Mouse (Mus musculus) midbrain, postnatal 0 days (tissue): ENCODE data around the gene Acap1. TPM values are rescaled to one million over a fixed set of nuclear protein-coding genes. Genes with fewer than 3 reads are reported as not detected.

ENCODE experiments used
- ATAC-seq: fragments of 200-750 bp; cut with Nextera tagmentation; 2 replicates; pipeline ENCODE4 v1.8.0; 2017; ENCODE audit warnings: moderate number of reproducible peaks, mild to moderate bottlenecking, moderate TSS enrichment, moderate library complexity; ENCODE audit not compliant: low FRiP score
- DNase-seq: peaks from one replicate; pipeline ENCODE4 v3.0.0-alpha.2; 2015; ENCODE audit warnings: low spot score
- H3K27ac ChIP-seq: fragments of 300-500 bp; sonication (generic); 2 replicates; pipeline ENCODE4 v1.5.1; 2014; ENCODE audit warnings: low read depth, mild to moderate bottlenecking, low read length, mixed read lengths
- H3K27me3 ChIP-seq: fragments of 300-500 bp; sonication (generic); 2 replicates; pipeline ENCODE4 v1.6.1; 2014; ENCODE audit warnings: low read length, control low read depth, mixed read lengths; ENCODE audit not compliant: insufficient read depth
- H3K36me3 ChIP-seq: fragments of 300-500 bp; sonication (generic); 2 replicates; pipeline ENCODE4 v1.6.1; 2014; ENCODE audit warnings: low read length, control low read depth, mixed read lengths; ENCODE audit not compliant: insufficient read depth
- H3K4me1 ChIP-seq: fragments of 300-500 bp; sonication (generic); 2 replicates; pipeline ENCODE4 v1.6.1; 2014; ENCODE audit warnings: mild to moderate bottlenecking, control low read depth, antibody characterized with exemption, low read length, mixed read lengths; ENCODE audit not compliant: insufficient read depth
- H3K4me2 ChIP-seq: fragments of 300-500 bp; sonication (generic); 2 replicates; pipeline ENCODE4 v1.6.1; 2014; ENCODE audit warnings: low read depth, mild to moderate bottlenecking, low read length, mixed read lengths; ENCODE audit not compliant: poor library complexity, severe bottlenecking
- H3K4me3 ChIP-seq: fragments of 300-500 bp; sonication (generic); 2 replicates; pipeline ENCODE4 v1.5.1; 2014; ENCODE audit warnings: low read depth, mild to moderate bottlenecking, low read length, moderate library complexity
- H3K9ac ChIP-seq: fragments of 300-500 bp; sonication (generic); replicated peaks from 2 replicates; pipeline ENCODE4 v1.6.1; 2014; ENCODE audit warnings: mild to moderate bottlenecking, low read length, moderate library complexity, mixed read lengths; ENCODE audit not compliant: poor library complexity, severe bottlenecking
- H3K9me3 ChIP-seq: fragments of 300-500 bp; sonication (generic); 2 replicates; pipeline ENCODE4 v1.6.1; 2016; ENCODE audit warnings: low read length, control low read depth
- CTCF ChIP-seq: IDR thresholded peaks from 2 replicates; pipeline ENCODE4 v1.5.1; 2016; ENCODE audit warnings: antibody characterized with exemption, mild to moderate bottlenecking
- WGBS: fragments of 180-500 bp; shearing (Covaris S2); extraction: QIAGEN DNeasy Blood & Tissue Kit; methylation state at CpG from one replicate; pipeline ENCODE4 v1.1.7; 2014; 5-methylcytosine and 5-hydroxymethylcytosine counted together
- polyA plus RNA-seq: library from polyadenylated mRNA; unstranded; fragments of >200 nt; fragmentation: Nextera tagmentation; extraction: Ambion mirVana; gene quantifications from 2 replicates; pipeline ENCODE4 v1.2.1, GENCODE M21; 2015
- total RNA-seq: library from RNA; depleted of rRNA; stranded (reverse); fragments of >200 nt; gene quantifications from 2 replicates; pipeline ENCODE4 v1.2.3, GENCODE M21; 2014

The Acap1 gene
- total and polyA plus RNA-seq, 2 experiments from 2014 or later = 0.14 TPM; not detected in 1

DNA sequence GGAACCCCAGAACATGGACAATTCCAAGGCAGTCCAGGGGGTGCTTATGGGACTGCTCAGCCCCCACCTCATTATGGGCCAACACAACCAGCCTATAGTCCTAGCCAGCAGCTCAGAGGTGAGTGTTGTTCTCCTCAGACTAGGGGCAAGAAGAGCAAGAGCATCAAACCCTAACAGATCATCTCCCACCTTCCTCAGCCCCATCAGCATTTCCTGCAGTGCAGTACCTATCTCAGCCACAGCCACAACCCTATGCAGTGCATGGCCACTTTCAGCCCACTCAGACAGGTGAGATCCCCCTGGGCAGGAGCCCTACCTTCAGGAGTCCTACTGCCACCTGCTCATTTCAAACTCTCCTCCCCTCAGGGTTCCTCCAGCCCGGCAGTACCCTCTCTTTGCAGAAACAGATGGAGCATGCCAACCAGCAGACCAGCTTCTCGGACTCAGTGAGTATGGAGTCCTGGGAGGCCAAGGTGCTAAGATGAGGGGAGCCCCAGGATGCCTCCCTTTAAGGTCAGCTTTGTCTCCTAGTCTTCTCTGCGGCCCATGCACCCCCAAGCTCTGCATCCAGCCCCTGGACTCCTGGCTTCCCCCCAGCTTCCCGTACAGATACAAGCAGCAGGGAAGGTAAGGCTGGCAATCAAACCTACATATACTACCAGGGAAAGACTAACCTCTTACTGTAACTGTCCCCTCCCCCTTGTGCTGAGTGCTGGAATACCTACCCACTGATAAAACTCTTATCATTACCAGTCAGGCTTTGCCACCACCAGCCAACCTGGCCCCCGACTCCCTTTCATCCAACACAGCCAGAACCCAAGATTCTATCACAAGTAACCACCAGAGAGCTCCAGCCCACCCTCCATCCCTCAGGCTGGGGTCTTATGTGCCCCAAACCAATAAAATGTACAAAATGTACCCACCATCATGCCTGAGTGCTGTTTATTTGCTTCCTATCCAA lies 20.6 kb upstream of the Acap1 start:
- Histone ChIP-seq H3K27me3 (no peaks in the 10 kb centered on the region), H3K4me1 (peaks cover 12% of the 10 kb centered on the region), H3K9me3 (no peaks in the 10 kb centered on the region), H3K36me3 (peaks cover 51% of the 10 kb centered on the region), H3K9ac (no peak overlapping the region), H3K4me2 (no peak overlapping the region), H3K27ac (no peak overlapping the region), H3K4me3 (no peak overlapping the region)
- peak; percentile 18; the same call in 1 of the 2 replicates for TF ChIP-seq CTCF
- WGBS = 74% methylated on average over 5 of the region's 5 CpGs
- DNase-seq (no peak), ATAC-seq (no peak)

DNA sequence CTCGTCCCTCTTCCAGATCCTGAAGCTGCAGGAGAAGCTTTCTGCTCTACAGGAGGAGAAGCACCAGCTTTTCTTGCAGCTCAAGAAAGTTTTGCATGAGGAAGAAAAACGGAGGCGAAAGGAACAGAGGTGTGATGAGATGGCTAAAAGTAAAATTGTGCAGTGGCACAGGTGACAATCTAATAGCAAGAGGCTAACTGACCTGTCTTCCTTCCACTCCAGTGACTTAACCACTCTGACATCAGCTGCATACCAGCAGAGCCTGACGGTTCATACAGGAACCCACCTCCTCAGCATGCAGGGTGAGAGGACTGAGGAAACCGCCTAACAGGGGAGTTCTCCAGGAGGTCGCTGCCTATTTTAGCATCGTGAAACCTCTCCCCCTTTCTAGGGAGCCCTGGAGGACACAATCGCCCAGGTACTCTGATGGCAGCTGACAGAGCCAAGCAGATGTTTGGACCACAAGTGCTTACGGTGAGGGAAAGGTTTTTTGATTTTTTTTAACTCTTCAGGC lies 19.6 kb upstream of the Acap1 start:
- no peak overlapping the region for H3K27ac ChIP-seq
- no peak for TF ChIP-seq CTCF
- H3K9me3 ChIP-seq = no peaks in the 10 kb centered on the region
- H3K36me3 ChIP-seq = peaks cover 61% of the 10 kb centered on the region
- peak overlapping the region; percentile 13; the same call in 1 of the 2 replicates for H3K9ac ChIP-seq
- no peaks in the 10 kb centered on the region for H3K27me3 ChIP-seq
- H3K4me3 ChIP-seq = peak overlapping the region; percentile 79
- peak overlapping the region; percentile 97 for H3K4me2 ChIP-seq
- WGBS = 40% methylated on average over 9 of the region's 9 CpGs
- DNase-seq = no peak
- no peak for ATAC-seq
- H3K4me1 ChIP-seq = peaks cover 12% of the 10 kb centered on the region

DNA sequence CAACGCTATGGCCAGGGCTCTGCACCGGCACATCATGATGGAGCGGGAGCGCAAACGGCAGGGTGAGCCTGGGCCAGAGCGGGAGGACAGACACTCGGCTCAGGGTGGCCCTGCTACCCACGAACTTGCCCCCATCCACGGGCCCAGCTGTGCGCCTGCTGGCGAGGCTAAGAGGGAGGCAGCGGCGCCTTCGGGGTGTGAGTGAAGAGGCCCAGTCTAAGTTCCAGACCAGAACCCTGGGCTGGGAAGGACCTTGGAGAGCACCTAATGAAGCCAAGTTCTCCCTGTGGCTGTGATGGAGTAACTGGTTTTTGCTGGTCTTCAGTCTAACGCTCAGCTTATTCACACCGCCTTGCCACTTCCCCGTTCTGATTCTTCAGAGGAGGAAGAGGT lies 19.0 kb upstream of the Acap1 start:
- Histone ChIP-seq H3K36me3 (peaks cover 67% of the 10 kb centered on the region), H3K9me3 (no peaks in the 10 kb centered on the region), H3K27ac (peak overlapping the region; percentile 87), H3K4me1 (peaks cover 9% of the 10 kb centered on the region), H3K4me2 (peak overlapping the region; percentile 97), H3K27me3 (no peaks in the 10 kb centered on the region), H3K4me3 (peak overlapping the region; percentile 79), H3K9ac (peak overlapping the region; percentile 82)
- DNase-seq = no peak
- TF ChIP-seq CTCF = no peak
- WGBS = 1% methylated on average over 17 of the region's 17 CpGs
- 0 out of 2 replicates have a peak, but pooled peaks have one; percentile 6 for ATAC-seq

DNA sequence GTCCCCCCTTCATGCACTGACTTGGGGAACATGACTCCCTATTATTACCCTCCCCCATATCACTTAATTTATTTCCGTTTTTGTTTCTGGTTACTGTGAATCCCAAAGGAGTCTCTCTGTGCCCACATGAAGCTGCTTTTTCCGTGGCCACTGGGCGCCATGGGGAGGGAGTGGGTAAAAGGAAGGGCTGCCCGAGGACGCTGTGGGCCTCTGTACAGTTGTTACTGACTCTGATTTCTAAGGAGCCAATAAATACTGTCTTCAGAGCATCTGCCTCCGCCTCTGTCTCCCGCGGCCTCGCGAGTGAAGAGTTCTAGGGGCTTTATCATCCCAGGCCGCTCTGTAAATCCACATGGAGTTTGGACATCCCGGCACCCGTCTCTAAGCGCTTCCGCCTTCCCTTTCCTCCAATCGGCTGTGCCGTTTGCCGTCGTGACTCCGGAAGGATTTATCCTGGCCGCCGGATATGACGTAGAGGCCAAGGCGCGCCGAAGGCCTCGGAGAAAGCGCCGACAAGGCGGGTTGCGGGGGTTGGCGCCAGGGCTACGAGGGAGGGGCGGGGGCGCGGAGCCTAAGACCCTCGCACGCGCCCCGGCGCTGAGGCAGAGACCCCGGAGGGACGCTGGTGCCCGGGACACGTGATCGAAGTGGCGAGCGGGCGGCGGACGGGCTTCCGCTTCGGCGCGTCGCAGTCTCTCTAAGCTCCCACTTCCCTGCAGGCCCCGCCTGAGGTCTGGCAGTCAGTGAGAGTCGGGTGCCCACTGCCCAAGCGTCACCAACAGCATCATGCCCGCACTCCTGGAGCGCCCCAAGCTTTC lies 18.4 kb upstream of the Acap1 start, which contains the start of gene Gps2:
TSS of gene Gps2 (plus strand) at position 335 of the 818 bp plus-strand sequence.
- Histone ChIP-seq H3K27me3 (no peaks in the 10 kb centered on the region), H3K9me3 (no peaks in the 10 kb centered on the region), H3K4me3 (peak within 1 kb of the TSS; percentile 79), H3K9ac (peak within 1 kb of the TSS; percentile 82), H3K4me1 (peaks cover 7% of the 10 kb centered on the region; the same call in 1 of the 2 replicates), H3K4me2 (peak within 1 kb of the TSS; percentile 97), H3K36me3 (peaks cover 73% of the 10 kb centered on the region), H3K27ac (peak within 1 kb of the TSS; percentile 87)
- peak; percentile 91 for ATAC-seq
- no peak for TF ChIP-seq CTCF
- peak; percentile 97 for DNase-seq
- whole genome bisulfite sequencing = 2% methylated on average over 50 of the region's 61 CpGs

DNA sequence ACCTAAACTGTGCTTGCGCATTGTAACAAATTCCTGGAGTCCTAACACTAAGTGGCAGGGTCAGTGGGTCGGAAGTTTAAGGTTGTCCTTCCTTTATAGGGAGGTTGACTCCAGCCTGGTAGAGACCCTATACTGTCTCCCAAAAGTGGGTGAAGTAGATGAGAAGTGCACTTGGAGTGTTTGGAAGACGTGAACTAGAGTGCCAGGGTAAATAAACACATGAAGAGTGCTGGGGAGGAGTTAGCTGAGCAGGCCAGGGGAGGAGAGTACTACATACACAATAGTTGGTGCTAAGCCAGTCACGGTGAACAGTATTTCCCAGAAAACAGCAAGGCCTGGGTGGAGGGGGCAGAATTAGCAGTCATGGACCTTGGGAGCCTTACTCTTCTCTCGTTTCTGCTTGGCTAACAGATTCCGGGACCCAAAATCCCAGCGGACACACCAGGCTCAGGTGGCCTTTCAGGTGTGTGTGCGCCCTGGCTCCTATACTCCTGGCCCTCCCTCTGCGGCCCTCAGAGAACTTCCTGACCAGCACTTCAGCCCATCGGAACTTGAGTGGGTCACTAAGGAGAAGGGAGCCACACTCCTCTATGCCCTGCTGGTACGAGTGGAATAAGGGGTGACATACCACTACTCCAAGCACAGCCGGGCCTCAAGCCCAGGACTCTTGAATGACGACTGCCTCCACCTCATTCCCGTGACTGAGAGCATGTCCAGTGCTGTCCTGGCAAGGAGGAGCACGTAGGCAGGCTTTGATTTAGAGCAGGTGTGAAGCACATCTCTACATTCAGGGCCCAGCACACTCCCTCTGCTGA lies 17.6 kb upstream of the Acap1 start:
- no peak for TF ChIP-seq CTCF
- Histone ChIP-seq H3K36me3 (peaks cover 77% of the 10 kb centered on the region), H3K27ac (peak overlapping the region; percentile 87; the same call in 1 of the 2 replicates), H3K4me2 (peak overlapping the region; percentile 97), H3K9ac (0 out of 2 replicates have a peak overlapping the region, but pooled peaks have one; percentile 13), H3K4me3 (peak overlapping the region; percentile 79), H3K9me3 (no peaks in the 10 kb centered on the region), H3K4me1 (peaks cover 7% of the 10 kb centered on the region; the same call in 1 of the 2 replicates), H3K27me3 (no peaks in the 10 kb centered on the region)
- WGBS = 80% methylated on average over 15 of the region's 15 CpGs
- DNase-seq (no peak), ATAC-seq (0 out of 2 replicates have a peak, but pooled peaks have one; percentile 4)
